Mouse (Mus musculus): ENCODE measurements around the gene Hist1h2bg. TPM values are rescaled to one million over a fixed set of nuclear protein-coding genes. Genes with fewer than 3 reads are reported as not detected.
"Not testable (repeated sequence)": the region's sequence is repeated elsewhere in the genome, so short reads cannot be mapped to it uniquely, and the experiment has no call there.

Hist1h2bg gene
- polyA plus RNA-seq, 1 experiment from 2014 or later: 6.5 TPM

DNA sequence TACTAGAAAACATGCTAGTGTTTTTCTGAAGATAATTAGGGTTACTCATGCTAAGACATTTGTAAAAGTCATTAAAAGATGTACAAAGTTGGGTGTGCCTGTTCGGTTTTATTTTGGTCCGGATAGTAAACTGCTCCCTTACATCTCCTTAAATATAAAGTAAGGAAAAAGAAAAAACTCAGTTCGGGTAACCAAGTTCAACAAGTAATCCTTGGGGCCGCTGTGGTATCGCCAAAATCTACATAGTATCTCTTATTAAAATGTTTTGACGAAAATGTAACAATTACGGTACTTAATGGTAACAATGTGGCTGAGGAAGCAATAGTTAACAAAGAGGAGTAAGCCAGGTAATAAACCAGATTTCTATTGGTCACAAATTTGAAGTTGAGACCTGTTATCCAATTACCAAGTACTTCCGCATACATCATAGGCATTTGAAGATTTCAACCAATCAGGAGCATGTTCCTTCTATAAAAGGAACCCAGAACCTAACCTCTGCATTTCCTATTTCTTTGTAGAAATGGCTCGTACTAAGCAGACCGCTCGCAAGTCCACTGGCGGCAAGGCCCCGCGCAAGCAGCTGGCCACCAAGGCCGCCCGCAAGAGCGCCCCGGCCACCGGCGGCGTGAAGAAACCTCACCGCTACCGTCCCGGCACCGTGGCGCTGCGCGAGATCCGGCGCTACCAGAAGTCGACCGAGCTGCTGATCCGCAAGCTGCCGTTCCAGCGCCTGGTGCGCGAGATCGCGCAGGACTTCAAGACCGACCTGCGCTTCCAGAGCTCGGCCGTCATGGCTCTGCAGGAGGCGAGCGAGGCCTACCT is 27.0 kb upstream of the Hist1h2bg start, which contains the start of gene Hist1h3f:
TSS of gene Hist1h3f (plus strand) at position 88 of the 822 bp plus-strand sequence.
- H3K36me3 ChIP-seq (ENCODE audit: control insufficient read depth, insufficient read depth, low read length): no peaks in the 10 kb centered on the region
- peak within 1 kb of the TSS; percentile 96 for H3K27ac ChIP-seq (ENCODE audit: low read depth, low read length)
- peak; percentile 95 for ATAC-seq (replicated peaks; ENCODE audit: insufficient number of reproducible peaks, low FRiP score, low TSS enrichment)
- WGBS (ENCODE audit: insufficient replicate concordance): under 1% methylated on average over 30 of the region's 45 CpGs
- H3K27me3 ChIP-seq (ENCODE audit: control insufficient read depth, insufficient read depth, low read length): no peaks in the 10 kb centered on the region
- H3K4me2 ChIP-seq: peak within 1 kb of the TSS; percentile 80
- H3K4me1 ChIP-seq (ENCODE audit: control insufficient read depth, insufficient read depth, low read length): no peaks in the 10 kb centered on the region
- H3K9me3 ChIP-seq (replicated peaks; ENCODE audit: control insufficient read depth, low read length): no peaks in the 10 kb centered on the region
- peak within 1 kb of the TSS; percentile 71 for H3K9ac ChIP-seq (ENCODE audit: low read depth, low read length)
- H3K4me3 ChIP-seq (ENCODE audit: low read depth, low read length): peak within 1 kb of the TSS; percentile 51

DNA sequence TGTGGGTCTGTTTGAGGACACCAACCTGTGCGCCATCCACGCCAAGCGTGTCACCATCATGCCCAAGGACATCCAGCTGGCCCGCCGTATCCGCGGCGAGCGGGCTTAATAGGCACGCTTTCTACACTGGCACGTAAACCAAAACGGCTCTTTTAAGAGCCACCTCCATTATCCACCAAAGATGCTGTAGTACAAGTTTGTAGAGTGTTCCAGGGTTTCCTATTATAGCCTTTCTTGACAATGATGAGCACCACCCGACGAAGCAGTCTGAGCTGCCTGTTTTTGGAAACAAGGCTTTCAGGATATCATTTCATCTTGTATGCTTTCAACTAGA is 26.4 kb upstream of the Hist1h2bg start:
- peak overlapping the region; percentile 57; the same call in 1 of the 2 replicates for H3K27ac ChIP-seq (ENCODE audit: low read depth, low read length)
- H3K4me3 ChIP-seq (ENCODE audit: low read depth, low read length): peak overlapping the region; percentile 51
- H3K9ac ChIP-seq (ENCODE audit: low read depth, low read length); H3K9me3 ChIP-seq (replicated peaks; ENCODE audit: control insufficient read depth, low read length); H3K27me3 ChIP-seq (ENCODE audit: control insufficient read depth, insufficient read depth, low read length); H3K36me3 ChIP-seq (ENCODE audit: control insufficient read depth, insufficient read depth, low read length); ATAC-seq (replicated peaks; ENCODE audit: insufficient number of reproducible peaks, low FRiP score, low TSS enrichment); H3K4me1 ChIP-seq (ENCODE audit: control insufficient read depth, insufficient read depth, low read length): not testable (repeated sequence)
- WGBS (ENCODE audit: insufficient replicate concordance): 0% methylated on average over 11 of the region's 14 CpGs
- peak overlapping the region; percentile 80 for H3K4me2 ChIP-seq

DNA sequence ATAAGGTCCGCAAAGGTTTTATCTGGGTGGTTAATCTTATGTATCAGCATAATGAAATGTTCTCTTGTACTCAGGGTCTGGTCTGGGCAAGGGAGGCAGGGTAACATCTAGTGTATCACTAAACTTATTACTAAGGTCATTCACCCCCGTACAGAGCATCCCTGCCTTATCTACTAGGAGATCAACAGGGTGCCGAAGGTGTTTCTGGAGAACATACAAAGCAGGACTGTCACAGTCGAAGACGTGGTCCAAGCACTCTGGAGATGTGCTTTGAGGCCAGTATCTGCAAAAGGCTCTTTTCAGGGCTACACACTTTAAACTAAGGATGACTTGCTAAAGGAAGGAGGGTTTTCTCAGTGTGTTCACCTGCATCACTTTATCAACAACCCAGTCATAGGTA is 24.5 kb upstream of the Hist1h2bg start:
- H3K4me2 ChIP-seq: no peak overlapping the region
- H3K27me3 ChIP-seq (ENCODE audit: control insufficient read depth, insufficient read depth, low read length): no peaks in the 10 kb centered on the region
- no peak overlapping the region for H3K4me3 ChIP-seq (ENCODE audit: low read depth, low read length)
- H3K27ac ChIP-seq (ENCODE audit: low read depth, low read length): no peak overlapping the region
- no peak for ATAC-seq (replicated peaks; ENCODE audit: insufficient number of reproducible peaks, low FRiP score, low TSS enrichment)
- H3K9ac ChIP-seq (ENCODE audit: low read depth, low read length): no peak overlapping the region
- no peaks in the 10 kb centered on the region for H3K9me3 ChIP-seq (replicated peaks; ENCODE audit: control insufficient read depth, low read length)
- H3K4me1 ChIP-seq (ENCODE audit: control insufficient read depth, insufficient read depth, low read length): no peaks in the 10 kb centered on the region
- 62% methylated on average over 5 of the region's 5 CpGs for WGBS (ENCODE audit: insufficient replicate concordance)
- no peaks in the 10 kb centered on the region for H3K36me3 ChIP-seq (ENCODE audit: control insufficient read depth, insufficient read depth, low read length)

DNA sequence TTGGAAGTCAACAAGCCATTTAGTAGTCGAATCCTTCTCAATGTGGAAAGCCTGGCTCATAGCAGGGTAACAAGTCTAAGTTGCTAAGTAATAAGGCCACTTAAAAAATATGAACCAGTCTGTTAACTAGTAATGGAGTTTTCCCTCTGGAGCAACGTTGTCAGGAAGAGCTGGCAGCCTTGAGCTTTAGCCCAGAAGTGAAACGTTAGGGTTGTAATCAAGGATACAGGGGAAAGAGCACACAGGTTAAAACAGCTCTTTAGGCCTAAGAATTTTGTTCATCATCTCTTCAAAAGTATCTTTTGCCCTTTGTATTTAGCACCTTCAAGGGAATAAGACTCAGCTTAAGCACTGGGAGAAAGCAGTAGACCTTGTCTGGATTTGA is 20.4 kb upstream of the Hist1h2bg start:
- peak overlapping the region; percentile 77 for H3K9ac ChIP-seq (ENCODE audit: low read depth, low read length)
- WGBS (ENCODE audit: insufficient replicate concordance): 11% methylated on average over 3 of the region's 3 CpGs
- no peaks in the 10 kb centered on the region for H3K9me3 ChIP-seq (replicated peaks; ENCODE audit: control insufficient read depth, low read length)
- peak overlapping the region; percentile 89 for H3K27ac ChIP-seq (ENCODE audit: low read depth, low read length)
- peak overlapping the region; percentile 71 for H3K4me2 ChIP-seq
- ATAC-seq (replicated peaks; ENCODE audit: insufficient number of reproducible peaks, low FRiP score, low TSS enrichment): no peak
- H3K4me1 ChIP-seq (ENCODE audit: control insufficient read depth, insufficient read depth, low read length): peaks cover 7% of the 10 kb centered on the region; the same call in 1 of the 2 replicates
- H3K27me3 ChIP-seq (ENCODE audit: control insufficient read depth, insufficient read depth, low read length): no peaks in the 10 kb centered on the region
- no peaks in the 10 kb centered on the region for H3K36me3 ChIP-seq (ENCODE audit: control insufficient read depth, insufficient read depth, low read length)
- H3K4me3 ChIP-seq (ENCODE audit: low read depth, low read length): peak overlapping the region; percentile 47

DNA sequence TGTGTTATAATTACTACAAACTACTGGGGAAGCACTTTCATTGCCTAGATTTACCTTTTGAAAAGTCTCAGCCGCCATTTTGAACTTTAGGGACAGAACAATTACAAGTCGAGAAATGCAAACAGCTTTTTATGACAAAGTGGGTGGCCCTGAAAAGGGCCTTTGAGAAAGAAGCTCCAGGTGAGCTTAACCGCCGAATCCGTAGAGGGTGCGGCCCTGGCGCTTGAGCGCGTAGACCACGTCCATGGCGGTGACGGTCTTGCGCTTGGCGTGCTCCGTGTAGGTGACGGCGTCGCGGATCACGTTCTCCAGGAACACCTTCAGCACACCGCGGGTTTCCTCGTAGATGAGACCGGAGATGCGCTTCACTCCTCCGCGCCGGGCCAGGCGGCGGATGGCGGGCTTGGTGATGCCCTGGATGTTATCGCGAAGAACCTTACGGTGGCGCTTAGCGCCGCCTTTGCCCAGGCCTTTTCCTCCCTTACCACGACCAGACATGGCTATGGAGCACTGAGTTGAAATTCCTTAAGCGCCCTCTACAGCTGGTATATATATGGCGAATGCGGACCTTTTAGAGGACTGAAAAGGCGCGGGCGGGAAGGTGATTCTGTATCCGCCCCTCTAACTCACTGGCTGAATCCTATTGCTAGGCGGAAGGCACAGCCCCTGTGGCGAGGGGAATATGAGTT is 19.9 kb upstream of the Hist1h2bg start, which contains the start of gene Hist1h4f:
TSS of gene Hist1h4f (minus strand) at position 503 of the 689 bp plus-strand sequence.
- H3K4me3 ChIP-seq (ENCODE audit: low read depth, low read length): peak within 1 kb of the TSS; percentile 47
- ATAC-seq (replicated peaks; ENCODE audit: insufficient number of reproducible peaks, low FRiP score, low TSS enrichment): peak; percentile 79
- H3K9ac ChIP-seq (ENCODE audit: low read depth, low read length): peak within 1 kb of the TSS; percentile 77
- H3K27ac ChIP-seq (ENCODE audit: low read depth, low read length): peak within 1 kb of the TSS; percentile 89
- H3K36me3 ChIP-seq (ENCODE audit: control insufficient read depth, insufficient read depth, low read length); H3K9me3 ChIP-seq (replicated peaks; ENCODE audit: control insufficient read depth, low read length); H3K27me3 ChIP-seq (ENCODE audit: control insufficient read depth, insufficient read depth, low read length); H3K4me1 ChIP-seq (ENCODE audit: control insufficient read depth, insufficient read depth, low read length): not testable (repeated sequence)
- H3K4me2 ChIP-seq: peak within 1 kb of the TSS; percentile 71
- WGBS (ENCODE audit: insufficient replicate concordance): under 1% methylated on average over 43 of the region's 47 CpGs

DNA sequence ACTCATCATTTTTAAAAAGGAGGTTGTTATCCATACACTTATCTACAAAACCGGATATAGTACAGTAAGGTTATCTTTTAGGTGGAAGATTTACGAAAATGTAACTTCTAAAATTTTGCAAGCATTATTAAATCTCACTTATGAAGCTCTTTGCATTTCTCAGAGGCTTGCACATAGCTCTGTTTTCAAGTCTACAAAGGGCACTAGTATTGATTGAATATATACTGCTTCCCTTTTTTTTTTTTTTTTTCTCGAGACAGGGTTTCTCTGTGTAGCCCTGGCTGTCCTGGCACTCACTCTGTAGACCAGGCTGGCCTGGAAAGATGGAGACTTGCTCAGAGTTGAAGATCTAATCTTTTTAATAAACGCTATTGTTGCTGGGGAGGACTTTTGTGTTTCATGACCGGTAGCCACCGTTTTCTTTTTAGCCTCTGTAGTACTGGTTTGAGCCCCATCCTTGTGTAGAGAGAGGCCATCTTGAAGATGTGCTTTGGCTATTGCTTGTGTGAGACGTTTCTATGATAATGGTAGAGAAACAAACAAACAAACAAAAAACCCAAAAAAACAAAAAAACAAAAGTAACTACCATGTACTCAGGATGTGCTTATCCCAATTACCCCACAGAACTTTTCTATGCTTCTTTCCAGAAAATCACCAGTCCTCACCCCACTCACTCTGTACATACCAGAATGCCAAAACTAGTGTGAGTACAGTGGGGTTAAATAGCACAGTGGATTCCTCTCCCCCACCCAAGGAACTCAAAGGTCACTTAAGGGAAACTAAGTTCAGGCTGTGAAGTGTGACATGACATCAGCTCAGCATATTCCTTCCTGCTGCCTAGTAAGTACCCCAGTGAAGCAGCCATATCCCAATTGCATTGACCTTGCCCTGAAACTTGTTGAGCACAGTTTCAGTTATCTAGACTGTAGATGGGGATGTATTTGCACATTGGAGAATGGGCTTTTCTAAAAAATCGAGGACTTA is 19.0 kb upstream of the Hist1h2bg start:
- Histone ChIP-seq H3K27me3 (ENCODE audit: control insufficient read depth, insufficient read depth, low read length) (no peaks in the 10 kb centered on the region), H3K9ac (ENCODE audit: low read depth, low read length) (peak overlapping the region; percentile 77), H3K9me3 (replicated peaks; ENCODE audit: control insufficient read depth, low read length) (no peaks in the 10 kb centered on the region), H3K4me2 (peak overlapping the region; percentile 71), H3K36me3 (ENCODE audit: control insufficient read depth, insufficient read depth, low read length) (no peaks in the 10 kb centered on the region), H3K27ac (ENCODE audit: low read depth, low read length) (peak overlapping the region; percentile 89), H3K4me3 (ENCODE audit: low read depth, low read length) (peak overlapping the region; percentile 47), H3K4me1 (ENCODE audit: control insufficient read depth, insufficient read depth, low read length) (peaks cover 7% of the 10 kb centered on the region; the same call in 1 of the 2 replicates)
- ATAC-seq (replicated peaks; ENCODE audit: insufficient number of reproducible peaks, low FRiP score, low TSS enrichment): no peak
- 49% methylated on average over 8 of the region's 8 CpGs for WGBS (ENCODE audit: insufficient replicate concordance)

DNA sequence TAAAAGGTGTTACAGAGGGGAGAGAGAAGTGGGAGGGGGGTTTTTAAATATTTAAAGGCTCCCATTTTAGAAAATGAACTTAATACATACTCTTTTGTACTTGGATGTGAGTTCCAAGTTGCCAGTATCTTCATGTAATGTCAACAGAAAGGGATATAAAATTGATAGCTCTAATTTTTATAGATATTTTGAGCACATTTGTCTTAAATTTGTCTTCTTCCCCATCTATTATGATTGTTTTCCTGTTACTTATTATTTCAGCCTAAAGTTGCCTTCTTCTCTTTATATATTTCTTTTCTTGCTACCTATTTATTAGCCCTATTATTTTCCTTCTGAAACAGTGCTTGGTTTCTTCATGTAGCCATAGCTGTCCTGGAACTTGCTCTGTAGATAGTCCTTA is 18.2 kb upstream of the Hist1h2bg start, which contains the start of gene Hist1h1d:
TSS of gene Hist1h1d (plus strand) at position 301 of the 400 bp plus-strand sequence.
- ATAC-seq (replicated peaks; ENCODE audit: insufficient number of reproducible peaks, low FRiP score, low TSS enrichment): no peak
- Histone ChIP-seq H3K4me1 (ENCODE audit: control insufficient read depth, insufficient read depth, low read length) (peaks cover 7% of the 10 kb centered on the region; the same call in 1 of the 2 replicates), H3K9ac (ENCODE audit: low read depth, low read length) (peak within 1 kb of the TSS; percentile 49; the same call in 1 of the 2 replicates), H3K9me3 (replicated peaks; ENCODE audit: control insufficient read depth, low read length) (no peaks in the 10 kb centered on the region), H3K36me3 (ENCODE audit: control insufficient read depth, insufficient read depth, low read length) (no peaks in the 10 kb centered on the region), H3K4me2 (peak within 1 kb of the TSS; percentile 71), H3K4me3 (ENCODE audit: low read depth, low read length) (peak within 1 kb of the TSS; percentile 47; the same call in 1 of the 2 replicates), H3K27ac (ENCODE audit: low read depth, low read length) (peak within 1 kb of the TSS; percentile 98), H3K27me3 (ENCODE audit: control insufficient read depth, insufficient read depth, low read length) (no peaks in the 10 kb centered on the region)

DNA sequence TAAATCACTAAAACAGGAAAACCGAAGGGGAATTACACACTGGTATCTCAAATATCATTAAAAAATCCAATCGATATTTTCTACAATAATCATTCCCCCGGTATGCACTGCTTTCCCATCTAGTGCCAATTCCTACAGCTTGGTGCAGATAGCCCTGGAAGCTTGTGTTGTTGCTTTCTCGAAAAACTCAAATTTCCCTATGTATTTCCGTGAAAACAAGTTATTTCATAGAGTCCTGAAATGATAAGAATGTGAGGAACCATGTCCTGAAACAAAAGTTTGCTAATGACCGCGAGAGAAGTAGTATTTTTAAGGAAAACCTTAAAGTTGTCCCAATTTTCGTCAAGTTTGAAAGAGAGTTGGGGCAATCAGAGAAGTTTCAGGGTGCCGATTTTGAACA is 16.8 kb upstream of the Hist1h2bg start:
- 21% methylated on average over 9 of the region's 9 CpGs for WGBS (ENCODE audit: insufficient replicate concordance)
- peak overlapping the region; percentile 60 for H3K4me3 ChIP-seq (ENCODE audit: low read depth, low read length)
- peaks cover 7% of the 10 kb centered on the region; the same call in 1 of the 2 replicates for H3K4me1 ChIP-seq (ENCODE audit: control insufficient read depth, insufficient read depth, low read length)
- H3K36me3 ChIP-seq (ENCODE audit: control insufficient read depth, insufficient read depth, low read length): no peaks in the 10 kb centered on the region
- no peak for ATAC-seq (replicated peaks; ENCODE audit: insufficient number of reproducible peaks, low FRiP score, low TSS enrichment)
- H3K9me3 ChIP-seq (replicated peaks; ENCODE audit: control insufficient read depth, low read length): no peaks in the 10 kb centered on the region
- peak overlapping the region; percentile 93 for H3K9ac ChIP-seq (ENCODE audit: low read depth, low read length)
- peak overlapping the region; percentile 98 for H3K27ac ChIP-seq (ENCODE audit: low read depth, low read length)
- peak overlapping the region; percentile 86 for H3K4me2 ChIP-seq
- no peaks in the 10 kb centered on the region for H3K27me3 ChIP-seq (ENCODE audit: control insufficient read depth, insufficient read depth, low read length)
